Mouse (Mus musculus): ENCODE results near the gene Rplp0.

The Rplp0 gene

DNA sequence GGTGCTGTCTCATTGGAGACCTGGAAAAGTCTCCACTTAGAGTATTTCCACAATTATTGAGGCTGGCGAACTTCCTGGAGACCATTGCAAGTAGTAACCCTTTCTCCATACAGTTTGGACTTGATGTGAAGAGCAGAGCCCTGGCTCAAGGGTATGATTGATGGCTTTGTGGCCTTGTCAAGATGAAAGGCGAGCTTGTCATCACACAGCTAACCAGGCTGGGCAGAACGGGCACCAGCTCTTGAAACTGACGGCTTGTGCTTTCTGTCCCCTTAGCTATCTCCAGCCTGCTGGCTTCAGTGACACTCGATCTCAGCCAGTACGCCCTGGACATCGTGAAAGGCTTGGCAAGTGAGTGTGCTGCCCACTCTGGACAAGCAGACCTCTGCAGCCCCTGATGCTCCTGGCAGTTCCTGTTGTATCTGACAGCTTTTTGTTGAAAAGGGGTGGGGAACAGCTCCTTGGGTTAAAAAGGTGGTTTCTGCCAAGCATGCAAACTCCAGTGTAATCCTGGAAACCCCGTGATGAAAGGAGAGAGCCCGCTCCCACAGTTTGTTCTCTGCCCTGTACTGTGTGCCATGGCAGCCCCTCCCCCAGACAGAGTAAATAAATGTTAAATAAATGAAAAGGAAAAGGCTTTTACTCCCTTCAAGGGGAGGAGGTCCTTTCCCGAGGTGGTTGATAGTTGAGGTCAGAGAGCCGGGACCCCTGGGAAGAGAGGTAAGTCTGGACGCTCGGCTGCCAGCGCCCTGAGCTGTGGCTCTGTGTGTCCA is 21.1 kb downstream of the Rplp0 start:
- DNase-seq (ENCODE audit: low spot score in 2 of 2), result no peak

DNA sequence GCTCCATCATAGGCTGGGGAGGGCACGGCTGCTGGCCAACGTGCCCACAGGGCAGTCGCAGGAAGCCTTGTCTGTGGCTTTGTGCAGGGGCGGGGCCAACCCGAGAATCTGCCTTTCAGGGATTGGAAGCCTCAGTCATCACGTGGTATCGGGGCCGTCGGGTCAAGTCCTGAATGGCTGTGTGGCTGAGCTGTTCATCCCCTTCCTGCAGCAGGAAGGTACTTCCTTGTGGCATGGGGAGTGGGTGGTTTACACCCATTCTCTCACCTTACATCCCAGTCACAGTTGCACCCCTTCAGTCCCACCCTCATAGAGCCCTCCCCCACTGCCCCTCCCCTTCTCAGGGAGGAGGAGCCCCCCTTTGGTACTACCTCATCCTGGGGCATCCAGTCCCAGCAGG is 22.4 kb downstream of the Rplp0 start:
- no peak for DNase-seq (ENCODE audit: low spot score in 2 of 2)

DNA sequence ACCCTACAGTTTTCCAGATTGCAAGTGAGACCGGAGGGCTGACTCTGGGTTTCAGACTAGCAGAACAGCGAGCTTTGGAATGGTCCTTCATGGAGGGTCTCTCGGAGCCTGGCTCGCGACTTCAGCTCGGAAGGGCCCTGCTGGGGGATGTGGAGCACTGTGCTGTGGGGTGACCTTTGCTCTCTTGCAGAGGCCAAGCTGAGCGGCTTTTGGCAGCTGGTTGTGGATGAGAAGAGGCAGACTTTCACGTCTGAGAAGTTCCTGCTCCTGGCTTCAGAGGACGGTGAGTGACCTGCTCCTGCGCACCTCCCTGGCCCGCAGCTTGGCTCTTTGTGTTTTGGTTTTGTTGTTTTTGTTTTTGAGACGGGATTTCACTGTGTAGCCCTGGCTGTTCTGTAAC is 26.3 kb downstream of the Rplp0 start:
- no peak for DNase-seq (ENCODE audit: low spot score in 2 of 2)

DNA sequence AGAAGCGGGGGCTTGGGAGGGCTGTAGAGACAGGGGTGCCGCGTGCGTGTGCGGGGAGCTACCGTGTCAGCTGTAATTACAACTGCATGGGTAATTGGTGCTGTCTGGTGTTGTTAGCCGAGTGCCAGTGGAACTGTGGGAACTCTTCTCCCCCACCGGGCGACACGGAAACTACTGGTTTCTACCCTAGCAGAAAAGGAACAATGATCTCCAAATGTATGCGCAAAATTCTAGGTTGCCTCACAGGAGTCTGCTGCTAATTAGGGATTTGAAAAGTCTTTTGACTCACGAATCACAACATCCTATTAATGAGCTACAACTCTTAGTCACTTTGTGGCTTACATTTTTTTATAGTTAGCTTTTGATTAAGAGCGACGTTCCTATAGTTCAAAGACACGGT is 26.9 kb downstream of the Rplp0 start:
- DNase-seq (ENCODE audit: low spot score in 2 of 2), result peak; percentile 22 to 34

DNA sequence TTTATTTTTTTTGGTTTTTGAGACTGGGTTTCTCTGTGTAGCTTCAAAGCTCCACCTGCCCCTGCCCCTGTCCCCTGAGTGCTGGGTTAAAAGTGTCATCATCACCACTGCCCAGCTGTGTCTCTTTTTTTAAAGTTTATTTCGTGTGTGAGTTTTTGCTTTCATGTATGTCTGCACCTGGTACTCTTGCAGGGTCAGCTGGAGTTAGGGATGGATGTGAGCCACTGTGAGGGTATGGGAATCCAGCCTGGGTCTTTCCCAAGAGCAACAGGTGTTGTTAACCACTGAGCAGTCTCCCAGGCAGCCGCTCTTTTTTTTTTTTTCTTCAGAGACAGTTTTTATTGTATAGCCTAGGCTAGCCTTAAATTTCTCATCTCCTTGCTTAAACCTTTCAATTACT is 27.5 kb downstream of the Rplp0 start:
- no peak for DNase-seq (ENCODE audit: low spot score in 2 of 2)

DNA sequence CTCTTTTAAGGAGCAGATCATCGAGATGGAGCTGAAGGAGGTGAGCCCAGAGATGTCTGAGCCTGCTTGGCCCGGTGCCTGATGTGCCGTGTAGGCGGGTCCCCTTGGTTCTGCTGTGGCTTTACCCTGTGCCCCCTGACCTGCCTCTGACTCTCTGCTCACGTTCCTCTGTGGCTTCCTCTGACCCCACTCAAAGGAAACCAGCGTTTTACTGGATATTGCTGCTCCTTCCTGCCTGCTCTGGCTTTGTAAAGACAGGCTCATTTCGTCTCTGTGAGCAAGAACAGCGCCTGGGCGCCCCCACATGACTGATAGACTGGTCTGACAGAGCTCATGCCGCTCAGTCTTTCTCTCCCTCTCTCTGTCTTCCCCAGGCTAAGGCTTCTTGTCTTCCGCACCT is 31.8 kb downstream of the Rplp0 start:
- DNase-seq (ENCODE audit: low spot score in 2 of 2), result no peak

DNA sequence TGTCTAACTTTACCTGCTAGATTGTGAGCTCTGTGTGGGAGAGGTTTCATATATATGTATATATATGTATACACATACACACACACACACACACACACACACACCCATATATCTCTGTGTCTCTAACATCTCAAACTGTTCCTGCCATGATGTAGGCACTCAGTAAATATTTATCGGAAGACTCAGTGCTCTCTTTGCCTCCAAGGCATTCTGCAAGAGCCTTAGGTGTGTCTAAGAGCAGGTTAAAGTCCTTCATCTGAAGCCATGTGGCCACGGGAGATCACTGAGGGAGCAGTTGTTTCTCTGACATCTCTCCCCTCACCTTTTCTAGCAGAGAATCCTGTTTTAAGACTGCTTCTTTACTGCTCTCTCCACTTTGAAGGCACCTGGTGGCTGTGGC is 32.2 kb downstream of the Rplp0 start:
- DNase-seq (ENCODE audit: low spot score in 2 of 2), result no peak

DNA sequence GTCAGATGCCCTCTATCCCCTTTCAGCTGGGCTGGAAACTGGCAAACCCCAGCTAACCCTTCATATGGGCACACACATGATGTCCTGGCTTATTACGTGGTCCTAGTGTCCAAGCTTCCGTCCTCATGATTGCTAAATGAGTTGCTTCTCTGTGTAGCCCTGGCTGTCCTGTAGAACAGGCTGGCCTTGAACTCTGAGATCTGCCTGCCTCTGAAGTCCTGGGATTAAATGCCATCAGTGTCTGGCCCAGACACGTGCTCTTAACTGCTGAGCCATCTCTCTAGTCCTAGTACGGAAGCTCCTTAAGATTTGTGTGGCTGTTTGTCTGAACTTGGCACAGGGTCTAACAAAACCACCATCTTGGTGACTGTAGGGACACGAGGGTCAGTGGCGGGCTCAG is 44.3 kb downstream of the Rplp0 start:
- DNase-seq (ENCODE audit: low spot score in 2 of 2), result no peak

DNA sequence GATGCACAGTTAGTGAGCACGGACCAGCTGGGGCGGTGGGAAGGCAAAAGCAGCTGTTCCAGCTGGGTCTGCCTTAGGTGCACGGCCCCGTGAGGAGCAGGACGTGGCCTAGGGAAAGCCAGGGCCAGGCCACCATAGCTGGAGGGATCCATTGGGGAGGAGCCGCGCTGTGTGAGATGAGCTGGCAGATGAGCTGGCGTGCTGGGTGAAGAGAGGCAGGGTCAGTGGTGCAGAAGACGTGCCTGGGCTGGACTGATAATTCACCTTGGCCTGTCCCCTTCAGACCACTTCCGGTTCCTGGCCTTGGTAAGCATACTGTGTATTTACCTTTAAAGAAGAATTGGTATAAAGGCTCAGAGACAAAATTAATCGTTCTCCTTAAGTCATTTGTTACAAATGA is 52.3 kb downstream of the Rplp0 start:
- DNase-seq (ENCODE audit: low spot score in 2 of 2), result no peak

All from right cerebral cortex, adult 2 months (tissue).